Mouse (Mus musculus): ENCODE data around the gene Astn1.

Gene Astn1

DNA sequence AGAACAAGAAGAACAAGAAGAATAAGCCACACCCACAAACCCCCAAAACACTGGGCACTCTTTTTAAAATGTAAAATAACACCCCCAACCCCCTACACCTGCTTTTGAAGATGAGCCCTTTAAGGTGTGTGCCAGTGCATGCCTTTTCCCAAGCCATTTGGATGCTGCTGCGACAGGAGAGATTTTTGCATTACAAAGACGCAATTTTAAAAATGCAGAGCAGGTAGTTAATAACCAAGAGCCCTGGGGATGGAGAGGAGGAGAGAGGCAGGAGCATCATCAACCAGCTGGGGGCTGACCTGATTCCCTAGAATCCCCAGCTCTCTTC lies at the start of gene Astn1:
TSS of gene Astn1 (plus strand) at position 310 of the 328 bp plus-strand sequence.
- DNase-seq: no peak

- no peak for DNase-seq
Observed at GRCm38 (mm10) chr1:158323325-158323724, 38.7 kb upstream of the Astn1 start.

- no peak for DNase-seq
Observed at GRCm38 (mm10) chr1:158328126-158328525, 33.9 kb upstream of the Astn1 start.

DNA sequence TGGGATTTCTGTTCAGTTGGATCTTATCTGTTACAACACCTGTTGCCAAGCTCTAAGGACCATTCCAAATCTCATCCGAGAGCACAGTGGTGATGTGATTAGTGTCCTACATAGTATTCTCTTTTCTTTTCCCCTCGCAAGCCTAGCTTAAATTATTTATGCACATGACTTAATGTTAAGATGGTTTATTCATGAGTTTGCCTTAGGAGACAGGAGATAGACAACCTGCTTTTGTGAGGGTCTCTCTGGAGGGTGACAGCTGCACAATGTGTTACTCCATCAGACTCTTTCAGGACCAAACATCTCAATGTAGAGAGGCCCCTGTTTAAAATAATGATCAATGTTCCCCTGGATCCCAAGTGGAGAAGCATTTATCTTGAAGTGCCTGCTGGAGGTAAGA lies 33.2 kb upstream of the Astn1 start:
- no peak for DNase-seq

GRCm38 (mm10) chr1:158343243-158343714 lies 18.8 kb upstream of the Astn1 start:
- DNase-seq: no peak

- no peak for DNase-seq
Observed at GRCm38 (mm10) chr1:158353656-158354371, 8.3 kb upstream of the Astn1 start.

DNA sequence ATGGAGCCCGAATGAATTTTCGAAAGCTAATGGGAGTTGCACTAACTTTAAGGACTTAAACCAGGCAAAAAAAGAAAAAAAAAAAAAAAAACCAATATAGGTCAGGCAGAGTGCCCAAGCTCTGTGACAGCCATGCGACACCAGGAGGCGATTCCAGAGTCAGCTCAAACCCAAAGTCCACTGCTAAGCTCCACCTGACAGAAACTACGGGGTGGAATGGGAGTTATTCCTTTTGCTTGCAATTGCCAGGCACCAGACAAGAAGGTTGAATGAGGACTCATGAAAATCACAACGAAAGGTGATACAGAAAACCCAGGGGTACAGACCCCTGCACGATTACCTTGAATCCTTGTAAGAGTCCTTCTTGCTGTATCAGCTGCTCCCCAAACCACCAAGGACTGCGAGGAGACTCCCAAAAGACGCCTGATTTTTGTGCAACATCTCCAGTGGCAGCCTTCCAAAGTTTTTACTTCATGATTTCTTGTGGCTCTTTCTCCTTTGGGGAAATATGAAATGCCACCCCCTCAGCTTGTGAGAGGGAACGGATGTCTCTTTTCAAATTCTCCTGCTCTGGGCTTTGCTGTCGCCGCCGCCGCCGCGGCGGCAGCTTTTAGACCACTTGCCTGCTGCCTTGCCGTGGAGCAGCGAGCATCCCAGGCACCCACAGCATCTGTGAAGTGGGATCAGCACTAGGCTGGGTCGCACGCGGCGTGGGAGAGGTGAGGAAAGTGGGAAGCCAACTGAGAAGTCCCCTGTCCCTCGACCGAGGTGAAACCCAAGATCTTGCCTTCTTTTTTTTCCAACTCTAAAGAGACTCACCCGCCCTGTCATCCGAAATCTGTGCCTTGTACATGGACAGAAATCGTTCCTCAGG lies 6.7 kb upstream of the Astn1 start:
- peak; percentile 6 for DNase-seq

GRCm38 (mm10) chr1:158356051-158356461 lies 6.0 kb upstream of the Astn1 start, which contains the start of gene Brinp2:
Gene Brinp2, minus strand, starts transcription at chr1:158356326.
- peak; percentile 71 for DNase-seq

- DNase-seq: no peak
Observed at GRCm38 (mm10) chr1:158362292-158363101, 424 bp downstream of the Astn1 start.

DNA sequence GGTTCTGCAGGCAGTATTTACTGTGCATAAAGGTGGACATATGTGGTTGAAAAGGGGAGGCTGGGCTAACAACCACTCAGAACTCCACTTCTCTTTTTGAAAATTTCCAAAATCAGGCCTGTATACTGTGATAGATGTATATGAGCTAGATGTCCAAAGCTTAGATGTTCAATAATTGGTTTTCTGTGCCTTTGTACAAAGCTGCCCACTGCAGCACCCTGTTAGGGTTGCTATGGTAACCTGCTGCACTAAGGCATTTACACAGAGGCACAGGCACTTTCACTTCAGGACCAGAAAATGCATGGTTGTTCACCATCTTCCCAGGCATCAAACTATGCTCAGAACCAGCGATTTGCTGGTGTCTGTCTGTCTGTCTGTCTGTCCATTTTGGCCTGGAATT lies 2.4 kb downstream of the Astn1 start:
- DNase-seq: no peak

- DNase-seq: no peak
Observed at GRCm38 (mm10) chr1:158382277-158382676, 20.2 kb downstream of the Astn1 start.

DNA sequence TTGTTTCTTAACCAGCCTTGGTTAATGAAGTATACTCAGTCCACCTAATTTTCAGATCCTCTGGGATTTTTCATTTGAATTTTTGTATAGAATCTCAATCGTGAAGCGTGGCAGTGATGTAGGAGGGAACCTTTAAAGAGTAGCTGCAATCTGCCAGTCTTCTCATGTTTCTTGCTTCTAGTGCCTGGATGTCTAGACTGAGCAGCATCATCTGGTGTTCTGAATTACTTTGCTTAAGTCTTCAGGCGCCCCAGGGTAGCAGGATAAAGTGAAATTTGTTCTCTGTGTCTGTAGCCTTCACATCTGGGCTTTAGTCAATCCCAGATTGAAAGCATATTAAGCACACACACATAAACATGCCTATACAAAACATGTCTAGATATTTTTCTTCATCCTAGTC lies 21.1 kb downstream of the Astn1 start:
- no peak for DNase-seq

DNA sequence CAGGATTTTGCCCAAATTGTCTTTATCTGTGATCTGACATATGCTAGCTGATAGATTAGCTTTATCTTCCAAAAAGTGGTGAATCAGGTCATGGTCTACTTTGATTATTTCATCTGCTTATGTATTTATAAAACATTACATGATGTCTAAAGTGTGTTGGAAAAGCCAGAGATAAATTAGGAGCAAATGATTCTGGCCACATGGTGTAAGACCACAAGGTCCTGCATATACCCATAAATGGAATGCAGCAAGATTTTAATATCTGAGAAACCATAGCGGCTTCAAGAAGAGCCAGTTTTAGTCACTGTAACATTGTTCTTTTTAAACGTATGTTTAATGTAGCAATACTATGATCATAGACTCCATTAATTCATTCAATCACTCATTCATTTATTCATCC lies 23.2 kb downstream of the Astn1 start:
- no peak for DNase-seq

DNA sequence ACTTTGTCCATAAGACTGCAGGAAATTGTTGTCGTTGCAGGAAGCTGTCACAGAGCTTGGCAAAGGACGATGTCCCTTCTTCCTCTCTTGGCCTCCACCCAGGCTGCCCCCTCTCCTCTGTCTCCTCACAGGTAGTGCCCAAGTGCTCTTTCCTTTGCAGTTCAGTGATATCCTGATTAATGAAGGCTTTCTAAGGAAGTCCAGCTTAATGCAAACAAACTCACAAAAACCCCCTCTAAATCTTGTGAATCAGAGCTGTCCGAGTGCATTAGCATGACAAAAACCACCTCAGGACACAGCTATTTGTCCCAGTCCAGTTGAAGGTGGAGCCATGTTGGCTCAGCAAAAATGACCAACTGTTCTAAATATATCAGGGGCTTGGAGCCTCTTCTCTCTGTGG lies 24.7 kb downstream of the Astn1 start:
- no peak for DNase-seq

GRCm38 (mm10) chr1:158388995-158389394 lies 26.9 kb downstream of the Astn1 start:
- DNase-seq: no peak

- DNase-seq: no peak
Observed at GRCm38 (mm10) chr1:158390693-158391092, 28.6 kb downstream of the Astn1 start.

- no peak for DNase-seq
Observed at GRCm38 (mm10) chr1:158397058-158397457, 35.0 kb downstream of the Astn1 start.

GRCm38 (mm10) chr1:158400898-158401297 lies 38.8 kb downstream of the Astn1 start:
- no peak for DNase-seq

- DNase-seq: no peak
Observed at GRCm38 (mm10) chr1:158405899-158406769, 44.1 kb downstream of the Astn1 start.

- DNase-seq: no peak
Observed at GRCm38 (mm10) chr1:158408124-158408523, 46.1 kb downstream of the Astn1 start.

- no peak for DNase-seq
Observed at GRCm38 (mm10) chr1:158411146-158411545, 49.1 kb downstream of the Astn1 start.

- DNase-seq: no peak
Observed at GRCm38 (mm10) chr1:158414198-158414597, 52.1 kb downstream of the Astn1 start.

Measured in kidney, adult 11 months (tissue).